Mouse (Mus musculus): Measurements from ENCODE around the gene Rnf130. TPM values are rescaled to one million over a fixed set of nuclear protein-coding genes. Genes with fewer than 3 reads are reported as not detected.
A peak's percentile ranks its signal among the peaks of the same experiment; 100 is the strongest.

Gene Rnf130
- total RNA-seq (2021): 10 to 100 TPM; 73.5 to 82.1 TPM
- long read RNA-seq, experiment 1, transcript Rnf130-202 (9 exons, 1,502 nt): major isoform, 75 of 96 reads
- long read RNA-seq, experiment 1, transcript Rnf130-201 (8 exons, 1,415 nt): minor isoform, 13 of 96 reads
- long read RNA-seq, experiment 1, partial matches to known transcripts: 2 of 96 reads
- long read RNA-seq, experiment 1, other reads (novel, unspliced or antisense): 6 of 96 reads
- long read RNA-seq, experiment 2, transcript Rnf130-201 (8 exons, 1,415 nt): minor isoform, 13 of 128 reads
- long read RNA-seq, experiment 2, transcript Rnf130-202 (9 exons, 1,502 nt): major isoform, 94 of 128 reads
- long read RNA-seq, experiment 2, partial matches to known transcripts: 9 of 128 reads
- long read RNA-seq, experiment 2, other reads (novel, unspliced or antisense): 12 of 128 reads

DNA sequence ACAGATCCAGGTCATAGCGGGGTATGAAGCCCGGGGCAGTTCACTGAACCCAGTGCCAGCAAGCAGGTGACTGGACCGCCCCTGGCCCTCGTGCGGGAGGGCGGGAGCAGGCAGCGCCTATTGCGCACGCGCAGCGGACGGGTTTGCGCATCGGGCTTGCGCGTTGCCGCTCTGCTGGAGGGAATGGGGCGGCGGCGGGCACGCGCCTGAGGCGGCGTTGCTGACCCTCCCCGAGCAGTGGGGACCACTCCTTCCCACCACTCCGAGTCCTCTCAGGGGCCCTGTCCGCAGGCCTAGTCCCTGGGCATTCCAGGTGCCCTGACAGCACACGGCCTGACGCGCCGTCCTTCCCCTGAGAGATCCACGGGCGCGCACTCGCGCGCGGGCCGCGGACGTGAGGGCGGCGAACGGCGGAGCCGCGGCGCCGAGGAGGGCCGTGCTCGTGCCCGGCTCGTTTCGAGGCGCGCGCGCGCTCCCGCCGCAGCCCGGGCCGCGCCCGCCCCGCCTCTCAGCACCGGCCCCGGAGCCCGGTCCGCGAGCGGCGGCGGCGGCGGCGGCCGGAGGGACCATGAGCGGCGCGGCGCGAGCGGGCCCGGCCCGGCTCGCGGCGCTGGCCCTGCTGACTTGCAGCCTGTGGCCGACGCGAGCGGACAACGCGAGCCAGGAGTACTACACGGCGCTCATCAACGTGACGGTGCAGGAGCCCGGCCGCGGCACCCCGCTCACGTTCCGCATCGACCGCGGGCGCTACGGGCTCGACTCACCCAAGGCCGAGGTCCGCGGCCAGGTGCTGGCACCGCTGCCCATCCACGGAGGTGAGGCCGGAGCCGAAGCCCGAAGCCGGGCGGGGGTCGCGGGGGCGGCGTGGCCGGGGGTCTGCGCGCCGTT is at the start of gene Rnf130:
TSS of gene Rnf130 (plus strand) at position 514 of the 888 bp plus-strand sequence.
- DNase-seq (ENCODE audit: low spot score in 2 of 2): peak; percentile 90 to 94

DNA sequence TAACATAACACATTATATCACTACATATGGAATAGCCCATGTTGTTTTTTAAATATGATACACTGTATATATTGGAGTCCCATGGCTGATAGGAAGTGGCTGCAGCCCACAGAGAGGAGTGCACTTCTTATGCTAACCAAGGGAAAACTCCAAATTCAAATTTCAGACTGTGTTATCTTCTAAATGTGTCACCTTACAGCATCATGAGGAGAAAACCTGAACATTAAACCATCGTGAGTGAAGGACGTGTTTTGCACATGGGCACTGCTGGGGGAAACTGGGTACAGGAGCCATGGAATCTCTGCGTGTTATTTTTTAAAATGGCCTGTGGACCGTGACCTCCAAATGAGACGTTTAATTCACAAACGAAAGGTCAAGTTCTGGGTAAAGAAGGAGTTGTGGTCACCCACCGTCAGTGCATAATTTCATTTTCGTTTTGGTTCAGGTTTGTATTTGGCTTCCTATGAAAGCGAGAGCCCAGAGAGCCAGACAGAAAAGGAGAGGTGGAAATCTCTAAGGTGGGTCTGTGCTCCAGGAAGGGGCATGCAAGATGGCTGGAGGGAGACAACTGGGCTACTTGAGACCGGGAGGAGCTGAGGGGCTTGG is 47.1 kb upstream of the Rnf130 start:
- DNase-seq (ENCODE audit: low spot score in 2 of 2): no peak

DNA sequence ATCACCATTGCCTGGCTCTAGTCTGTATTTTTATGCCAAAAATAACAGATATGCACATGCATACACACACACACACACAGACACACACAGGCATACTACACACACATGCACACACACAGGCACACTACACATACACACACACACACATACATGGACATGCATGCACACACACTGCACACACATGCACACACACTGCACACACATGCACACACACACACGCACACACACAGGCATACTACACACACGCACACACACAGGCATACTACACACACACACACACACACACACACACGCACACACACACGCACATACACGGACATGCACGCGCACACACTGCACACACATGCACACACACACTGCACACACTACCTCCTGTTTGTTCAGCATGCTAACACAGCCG is 46.2 kb upstream of the Rnf130 start:
- DNase-seq (ENCODE audit: low spot score in 2 of 2): no peak

DNA sequence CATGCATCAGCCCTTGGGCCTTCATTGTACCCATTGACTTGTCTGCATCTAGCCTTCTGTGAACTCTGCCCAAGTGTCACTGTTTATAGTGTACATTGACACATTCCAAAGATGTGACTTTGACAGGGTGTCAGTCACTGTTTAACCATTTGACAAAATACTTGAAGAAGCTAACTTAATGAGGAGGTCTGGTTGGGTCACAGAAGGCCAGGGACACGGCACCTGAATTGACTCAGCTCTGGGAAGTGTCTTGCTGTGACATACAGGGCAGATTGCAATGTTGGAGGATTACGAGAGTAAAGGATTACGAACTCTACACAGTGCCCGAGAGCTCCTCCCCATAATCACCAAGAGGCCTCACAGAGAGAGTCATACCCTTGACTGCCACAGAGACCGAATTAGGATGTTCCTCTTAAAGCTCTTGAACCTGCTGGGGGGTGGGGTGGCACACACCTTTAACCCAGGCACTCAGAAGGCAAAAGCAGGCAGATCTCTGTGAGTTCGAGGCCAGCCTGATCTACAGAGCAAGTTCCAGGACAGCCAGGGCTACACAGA is 44.4 kb upstream of the Rnf130 start:
- DNase-seq (ENCODE audit: low spot score in 2 of 2): no peak

DNA sequence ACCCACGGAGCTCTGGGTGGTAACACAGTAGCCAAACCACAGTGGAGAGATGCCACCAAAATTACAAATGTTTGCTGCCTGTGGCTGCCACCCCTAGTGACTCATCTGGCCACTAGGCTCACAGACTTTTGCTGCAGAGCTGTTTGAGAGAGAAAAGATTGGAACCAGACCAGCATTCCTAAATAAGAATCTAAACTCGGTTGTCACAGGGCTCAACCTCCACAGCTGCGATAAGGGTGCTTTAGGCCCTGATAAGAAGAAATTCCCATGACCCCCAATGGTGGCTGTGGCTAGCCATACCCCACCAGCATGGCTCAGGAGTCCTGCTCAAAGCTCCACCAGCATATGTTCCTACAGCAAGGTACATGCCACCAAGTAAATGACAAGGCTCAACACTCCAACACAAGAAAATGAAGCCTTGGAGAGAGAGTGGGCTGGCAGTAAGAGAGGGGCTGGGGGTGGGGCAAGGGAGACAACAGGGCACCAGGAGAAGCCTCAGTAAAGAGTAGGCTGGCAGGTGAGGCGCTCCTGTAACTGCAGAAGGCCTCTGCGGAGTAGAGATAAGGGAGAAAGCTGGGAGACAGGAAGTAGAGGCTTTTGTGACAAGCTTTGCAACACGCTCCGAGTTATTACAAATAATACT is 43.7 kb upstream of the Rnf130 start:
- DNase-seq (ENCODE audit: low spot score in 2 of 2): no peak

DNA sequence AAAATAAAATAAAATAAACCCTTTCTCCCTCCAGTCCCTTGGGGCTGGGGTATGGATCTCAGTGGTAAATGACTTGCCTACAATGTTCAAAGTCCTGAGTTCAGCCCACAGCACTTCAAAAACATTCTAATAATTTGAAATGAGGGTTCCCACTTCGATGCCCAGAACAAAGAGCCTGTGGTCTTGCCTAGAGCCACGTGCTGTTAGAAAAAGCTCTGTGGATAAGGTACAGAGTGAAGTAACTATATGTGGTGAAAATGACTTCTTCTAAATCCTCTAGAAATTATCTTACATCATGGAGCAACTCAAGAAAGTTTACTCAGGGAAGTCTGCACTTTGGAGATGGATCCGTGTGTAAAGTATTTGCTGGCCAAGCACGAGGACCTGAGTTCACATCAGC is 43.1 kb upstream of the Rnf130 start:
- DNase-seq (ENCODE audit: low spot score in 2 of 2): no peak

DNA sequence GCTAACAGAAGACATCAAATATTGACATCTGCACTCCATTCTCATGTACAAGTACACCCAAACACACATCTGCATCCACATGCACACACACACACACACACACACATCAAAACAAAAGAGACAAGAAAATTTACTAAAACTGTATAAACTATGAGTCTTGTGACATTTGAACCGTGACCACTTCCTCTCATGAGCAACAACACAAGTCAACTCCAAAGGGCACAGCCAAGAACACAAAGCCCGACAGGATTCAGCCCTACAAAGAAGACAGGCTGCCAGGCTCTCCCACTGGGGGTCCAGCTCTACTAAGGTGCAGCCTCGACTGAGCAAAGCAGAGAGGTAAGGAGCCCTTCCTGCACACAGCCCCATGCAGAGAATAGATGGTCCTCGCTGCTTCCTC is 42.3 kb upstream of the Rnf130 start:
- DNase-seq (ENCODE audit: low spot score in 2 of 2): no peak

DNA sequence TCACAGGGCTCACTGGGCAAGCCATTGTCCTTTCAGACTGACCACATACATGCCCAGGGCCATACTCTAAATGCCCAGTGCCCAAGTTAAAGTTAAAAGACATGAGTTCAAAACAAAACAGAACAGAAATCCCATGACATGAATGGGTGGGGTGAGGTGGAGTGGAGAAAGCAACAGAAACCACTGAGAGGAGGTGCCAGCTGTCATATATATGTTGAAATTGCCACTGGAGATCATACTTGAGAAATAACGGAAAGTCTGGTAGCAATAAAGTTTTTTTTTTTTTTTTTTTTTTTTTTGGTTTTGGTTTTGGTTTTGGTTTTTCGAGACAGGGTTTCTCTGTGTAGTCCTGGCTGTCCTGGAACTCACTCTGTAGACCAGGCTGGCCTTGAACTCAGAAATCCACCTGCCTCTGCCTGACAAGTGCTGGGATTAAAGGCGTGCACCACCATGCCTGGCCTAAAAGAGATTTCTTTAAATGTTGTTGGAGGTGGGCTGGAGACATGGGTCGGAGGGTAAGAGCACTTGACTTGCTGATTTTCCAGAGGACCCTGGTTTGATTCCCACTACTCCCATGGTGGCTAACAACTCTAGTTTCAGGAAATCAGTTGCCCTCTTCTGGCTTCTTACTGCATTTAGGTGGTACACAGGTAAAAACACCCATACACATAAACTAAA is 41.1 kb upstream of the Rnf130 start:
- no peak for DNase-seq (ENCODE audit: low spot score in 2 of 2)

DNA sequence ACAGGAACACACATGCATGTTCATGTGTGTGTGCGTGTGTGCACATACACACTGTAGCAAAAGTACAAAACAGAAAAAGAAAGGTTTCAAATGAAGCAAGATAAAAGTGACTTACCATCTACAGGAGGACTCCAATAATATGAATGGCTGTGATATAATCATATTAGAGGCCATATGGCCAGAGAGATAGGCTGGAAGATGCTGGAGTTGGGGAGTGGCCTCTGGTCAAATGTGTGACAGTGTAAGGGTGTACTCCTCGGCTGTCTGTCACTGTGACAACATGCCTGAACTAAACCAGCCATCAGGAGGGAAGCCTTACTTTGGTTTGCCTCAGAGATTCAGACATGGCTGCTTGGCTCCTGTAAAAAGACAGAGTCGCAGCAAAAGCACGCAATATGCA is 40.1 kb upstream of the Rnf130 start:
- DNase-seq (ENCODE audit: low spot score in 2 of 2): no peak

DNA sequence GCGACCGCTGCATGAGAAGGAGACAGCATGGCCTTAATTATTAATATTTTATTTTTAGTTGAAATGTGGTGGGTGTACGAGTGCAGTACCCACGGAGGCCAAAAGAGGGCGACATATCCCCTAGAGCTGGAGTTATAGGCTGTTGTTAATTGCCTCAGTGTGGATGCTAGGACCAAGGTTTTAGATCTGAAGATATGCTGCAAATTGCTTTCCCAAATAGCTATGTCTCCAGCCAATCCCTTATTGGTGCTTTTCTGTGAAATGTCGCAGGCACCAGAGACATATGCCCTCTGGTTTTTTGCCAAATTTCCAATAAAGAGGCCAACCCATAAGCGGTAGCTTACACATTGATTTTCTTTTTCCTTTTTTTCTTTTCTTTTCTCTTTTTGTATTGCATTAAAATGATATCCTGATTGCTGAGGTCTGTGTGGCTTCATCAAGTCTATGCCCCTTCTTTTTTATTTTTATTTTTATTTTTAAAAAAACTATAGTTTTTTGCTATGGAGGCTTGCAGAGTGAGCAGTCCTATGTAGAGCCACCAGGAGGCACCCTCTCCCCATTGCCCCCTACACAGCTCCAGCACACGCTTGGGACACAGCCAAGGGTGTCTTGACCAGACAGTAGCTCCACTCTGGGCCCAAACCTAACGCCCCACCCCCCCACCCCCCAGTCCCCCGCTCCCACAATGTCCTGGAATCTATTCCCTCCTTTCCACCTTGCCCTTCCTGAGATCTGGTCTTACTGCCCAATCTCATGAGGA is 38.7 kb upstream of the Rnf130 start:
- DNase-seq (ENCODE audit: low spot score in 2 of 2): peak in 1 of 2 experiments; percentile 24

DNA sequence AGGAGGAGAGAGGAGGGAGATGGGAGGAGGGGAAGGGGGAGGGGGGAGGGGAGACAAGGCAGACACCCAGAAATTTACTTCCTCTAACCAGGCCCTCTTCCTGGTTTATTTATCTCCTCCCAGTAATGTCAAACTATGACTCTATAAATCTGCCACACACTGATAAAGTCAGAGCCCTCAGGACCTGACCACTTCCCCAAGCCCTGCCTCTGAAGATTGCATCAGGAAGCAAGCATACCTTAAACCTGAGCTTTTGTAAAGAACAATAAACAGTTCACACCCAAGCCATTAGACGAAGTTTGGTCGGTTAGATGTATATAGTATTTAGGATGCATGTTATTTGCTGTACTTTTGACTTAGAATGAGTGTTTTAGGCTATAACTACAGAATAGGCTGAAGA is 30.6 kb upstream of the Rnf130 start:
- no peak for DNase-seq (ENCODE audit: low spot score in 2 of 2)

DNA sequence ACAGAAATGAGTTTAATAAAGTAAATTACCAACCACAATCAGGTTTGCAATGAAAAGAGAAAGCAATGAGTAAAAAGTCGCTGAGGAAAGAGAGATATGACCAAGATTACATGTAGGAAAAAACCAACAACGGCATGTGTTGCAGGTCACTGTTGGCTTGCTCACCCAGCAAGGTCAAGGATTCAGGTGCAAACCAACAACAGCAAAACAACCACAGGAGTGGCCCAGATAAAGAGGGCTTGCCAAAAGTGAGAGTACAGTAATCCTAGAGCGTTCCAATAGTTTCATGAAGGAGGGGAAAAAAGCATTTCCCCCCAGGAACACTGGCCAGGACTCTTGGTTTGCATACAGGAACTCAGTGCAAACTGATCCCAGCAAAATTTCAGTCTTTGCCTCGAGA is 28.7 kb upstream of the Rnf130 start:
- no peak for DNase-seq (ENCODE audit: low spot score in 2 of 2)

DNA sequence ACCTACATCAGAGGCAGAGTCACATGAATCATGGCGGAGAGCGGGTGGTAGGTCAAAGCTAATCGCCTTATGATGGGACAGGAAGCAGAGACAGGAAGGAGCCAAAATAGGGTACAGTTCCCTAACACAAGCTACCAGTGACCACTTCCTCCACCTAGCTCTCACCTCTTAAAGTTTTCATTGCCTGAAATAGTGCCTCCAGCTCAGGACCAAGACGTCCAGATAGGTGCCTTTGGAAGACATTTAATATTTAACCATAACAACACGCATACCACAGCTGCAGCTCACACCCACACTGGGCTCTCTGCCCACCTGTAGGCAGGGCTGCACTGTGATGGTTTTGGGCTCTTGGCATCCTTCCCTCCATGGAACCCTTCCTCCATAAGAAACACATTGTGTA is 27.8 kb upstream of the Rnf130 start:
- no peak for DNase-seq (ENCODE audit: low spot score in 2 of 2)

DNA sequence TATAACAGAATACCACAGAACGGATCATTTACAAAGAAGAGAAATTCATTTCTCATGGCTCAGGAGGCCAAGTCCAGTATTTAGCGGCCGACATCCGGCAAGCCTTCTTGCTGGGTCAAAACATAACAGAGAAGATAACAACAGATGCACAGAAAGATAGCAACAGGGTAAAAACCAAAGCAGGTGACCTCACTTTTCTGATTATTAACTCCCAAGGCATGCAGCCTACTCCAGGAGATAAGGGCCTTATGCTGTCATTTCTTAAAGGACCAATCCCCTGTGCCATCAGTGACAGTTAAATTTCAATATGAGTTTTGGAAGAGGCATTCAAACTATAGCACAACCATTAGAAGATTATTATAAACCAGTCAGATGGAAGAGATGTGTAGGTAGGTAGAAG is 22.3 kb upstream of the Rnf130 start:
- no peak for DNase-seq (ENCODE audit: low spot score in 2 of 2)

DNA sequence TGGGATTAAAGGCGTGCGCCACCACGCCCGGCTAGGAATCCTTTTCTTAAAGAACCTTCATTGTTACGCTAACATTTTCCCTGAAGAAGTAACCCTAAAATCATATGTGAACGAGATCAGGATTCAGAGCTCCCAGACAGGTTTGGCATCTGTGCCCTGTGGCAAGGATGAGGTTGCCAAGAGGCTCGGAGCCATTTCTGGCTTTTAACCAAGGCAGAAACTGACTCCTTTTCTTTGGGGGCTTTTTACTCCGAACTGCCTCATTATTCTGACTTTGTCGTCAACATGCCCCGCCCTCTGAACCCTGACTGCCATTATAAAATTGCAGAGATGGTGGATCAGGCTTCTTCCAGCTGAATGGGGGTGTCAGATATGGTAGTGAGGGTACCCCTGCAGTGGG is 17.4 kb upstream of the Rnf130 start:
- DNase-seq (ENCODE audit: low spot score in 2 of 2): no peak

DNA sequence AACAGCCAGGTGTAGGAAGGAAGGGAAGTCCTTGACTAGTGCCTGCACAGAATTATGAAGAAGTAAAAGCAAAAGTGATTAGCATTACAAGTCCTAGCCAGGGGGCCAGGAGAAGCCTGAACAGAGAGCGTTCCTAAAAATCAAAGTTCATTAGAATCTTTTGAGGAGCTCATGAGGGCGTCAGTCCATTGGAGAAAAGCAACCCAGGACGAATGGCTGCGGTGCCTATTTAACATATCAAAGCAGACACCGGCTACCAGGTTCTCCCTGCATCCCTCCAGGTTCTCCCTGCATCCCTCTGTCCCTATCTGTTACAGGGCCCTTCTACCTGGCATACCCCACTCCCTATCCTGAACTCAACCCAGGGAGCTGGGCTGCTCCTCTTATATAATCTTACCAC is 16.9 kb upstream of the Rnf130 start:
- no peak for DNase-seq (ENCODE audit: low spot score in 2 of 2)

DNA sequence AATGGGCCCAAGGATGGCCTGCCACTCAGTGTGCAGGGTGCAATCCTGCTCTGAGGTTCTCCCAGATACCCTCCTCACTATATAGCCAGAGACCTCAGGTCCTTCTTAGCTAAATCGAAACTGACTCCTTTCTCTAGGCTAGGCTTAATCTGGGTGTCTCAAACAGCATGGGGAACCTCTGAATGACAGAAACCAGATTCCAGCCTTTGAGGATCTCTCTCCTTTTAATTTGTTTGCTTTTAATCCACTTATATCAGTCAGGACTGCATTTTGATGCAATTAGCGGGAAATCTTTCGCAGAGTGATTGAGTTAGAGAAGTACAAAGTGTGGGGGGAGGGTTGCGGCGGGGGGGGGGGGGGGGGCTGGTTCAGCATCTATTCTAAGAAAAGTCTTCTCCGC is 12.1 kb upstream of the Rnf130 start:
- DNase-seq (ENCODE audit: low spot score in 2 of 2): no peak

DNA sequence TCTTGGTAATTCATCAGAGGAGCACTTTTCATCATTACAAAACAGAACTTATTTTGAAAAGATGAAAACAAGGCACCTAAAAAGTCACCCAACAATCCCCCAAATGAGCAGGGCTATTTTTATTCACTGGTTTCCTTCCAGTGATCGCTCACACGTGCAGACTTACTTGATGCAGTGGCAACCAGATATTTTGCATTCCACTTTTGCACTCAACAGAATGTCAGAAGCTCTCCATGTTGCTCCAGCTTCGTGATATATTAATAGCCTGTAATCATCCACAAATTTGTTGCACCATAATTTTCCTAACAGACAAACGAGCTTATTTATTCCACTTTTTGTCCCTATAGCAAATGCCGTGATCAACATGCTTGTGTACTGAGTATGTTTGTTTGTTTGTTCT is 8.6 kb upstream of the Rnf130 start:
- DNase-seq (ENCODE audit: low spot score in 2 of 2): no peak

DNA sequence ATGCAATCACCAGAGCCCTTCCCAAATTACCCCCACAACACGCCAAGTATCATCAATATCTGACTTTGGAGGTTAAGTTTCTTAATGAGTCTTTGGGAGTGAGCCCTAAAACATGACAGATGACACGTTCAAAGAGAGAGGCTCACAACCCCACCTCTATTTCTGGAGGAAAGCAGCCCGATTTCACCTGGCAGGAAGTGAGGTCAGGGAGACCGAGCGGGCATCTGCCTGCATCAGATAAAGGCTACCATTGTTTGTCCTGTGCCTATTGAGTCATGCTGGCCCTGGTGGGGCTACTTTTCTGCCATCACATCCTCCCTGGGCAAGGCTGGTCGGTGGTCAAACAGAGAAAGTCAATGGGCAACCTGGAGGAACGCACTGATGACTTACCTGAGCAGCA is 7.6 kb upstream of the Rnf130 start:
- no peak for DNase-seq (ENCODE audit: low spot score in 2 of 2)

DNA sequence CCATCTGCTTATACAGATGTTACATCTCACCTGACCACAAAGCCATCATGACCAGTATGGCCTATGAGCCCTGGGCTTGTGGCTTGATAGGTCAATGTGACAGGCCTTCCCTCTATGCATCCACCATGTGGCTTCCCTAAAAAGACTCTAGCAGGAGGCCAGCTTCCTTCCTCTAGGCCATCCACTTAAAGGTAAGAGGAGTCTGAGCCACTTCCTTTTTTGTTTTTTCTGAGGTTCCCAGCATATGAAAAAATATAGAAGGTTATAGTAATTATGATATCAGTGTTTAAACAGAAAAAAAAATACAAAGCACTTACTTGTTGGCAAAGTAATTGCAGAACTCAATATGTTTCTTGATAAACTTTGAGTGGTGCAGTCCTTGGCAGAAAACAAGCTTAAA is 6.3 kb upstream of the Rnf130 start:
- DNase-seq (ENCODE audit: low spot score in 2 of 2): no peak

All from adrenal gland, postnatal 4 days (tissue).